Mouse (Mus musculus) testis, adult 2 months (tissue): ENCODE data around the gene Rab30.

Source experiments
- CTCF ChIP-seq: fragments of 200-500 bp; IDR thresholded peaks from 2 replicates; pipeline ENCODE4 v1.5.1; 2012; ENCODE audit warnings: low read depth, mild to moderate bottlenecking, inconsistent platforms, low read length, moderate library complexity; ENCODE audit not compliant: control insufficient read depth, insufficient read depth, insufficient replicate concordance
- POLR2A ChIP-seq: fragments of 200-500 bp; IDR thresholded peaks from 2 replicates; pipeline ENCODE4 v1.6.1; 2012; ENCODE audit warnings: low read depth, mild to moderate bottlenecking, inconsistent platforms, low read length, moderate library complexity; ENCODE audit not compliant: control insufficient read depth

DNA sequence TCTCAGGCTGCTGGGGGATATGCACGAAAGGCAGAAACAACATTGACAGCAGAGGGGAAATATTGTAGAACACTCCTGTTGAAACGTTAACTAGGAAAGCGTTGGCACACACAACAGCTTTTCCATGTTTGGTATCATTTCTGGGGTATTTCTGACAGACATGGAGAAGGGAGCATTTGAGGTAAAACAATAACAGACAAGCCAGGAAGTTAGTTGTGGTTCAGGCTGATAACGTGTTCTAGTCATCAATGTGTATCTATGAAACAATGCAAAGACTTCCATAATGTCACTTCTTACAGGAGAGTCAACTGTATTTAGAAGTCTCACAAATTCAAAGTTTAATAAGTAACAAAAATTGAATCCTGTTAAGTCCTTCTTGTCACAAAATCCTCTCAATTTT lies 130.2 kb downstream of the Rab30 start:
- no peak for TF ChIP-seq CTCF
- TF ChIP-seq POLR2A = no peak
